Mouse (Mus musculus) midbrain, embryonic 16.5 days (tissue): Measurements from ENCODE around the gene Eif2b4. TPM values are rescaled to one million over a fixed set of nuclear protein-coding genes. Genes with fewer than 3 reads are reported as not detected.

Experiments
- ATAC-seq: fragments of 200-750 bp; cut with Nextera tagmentation; 2 replicates; pipeline ENCODE4 v1.8.0; 2017; ENCODE audit warnings: moderate TSS enrichment
- H3K27ac ChIP-seq: fragments of 300-500 bp; sonication (generic); 2 replicates; pipeline ENCODE4 v1.5.1; 2014; ENCODE audit warnings: mild to moderate bottlenecking, low read length, mixed read lengths
- H3K27me3 ChIP-seq: fragments of 300-500 bp; sonication (generic); 2 replicates; pipeline ENCODE4 v1.6.1; 2014; ENCODE audit warnings: low read depth, low read length, mixed read lengths; ENCODE audit not compliant: control insufficient read depth, insufficient read depth
- H3K36me3 ChIP-seq: fragments of 300-500 bp; sonication (generic); 2 replicates; pipeline ENCODE4 v1.6.1; 2014; ENCODE audit warnings: mild to moderate bottlenecking, low read length, moderate library complexity, mixed read lengths; ENCODE audit not compliant: control insufficient read depth, insufficient read depth
- H3K4me1 ChIP-seq: fragments of 300-500 bp; sonication (generic); 2 replicates; pipeline ENCODE4 v1.6.1; 2014; ENCODE audit warnings: mild to moderate bottlenecking, low read length, mixed read lengths; ENCODE audit not compliant: control insufficient read depth, insufficient read depth
- H3K4me2 ChIP-seq: fragments of 300-500 bp; sonication (generic); 2 replicates; pipeline ENCODE4 v1.6.1; 2014; ENCODE audit warnings: mild to moderate bottlenecking, low read length, mixed read lengths
- H3K4me3 ChIP-seq: fragments of 300-500 bp; sonication (generic); 2 replicates; pipeline ENCODE4 v1.5.1; 2014; ENCODE audit warnings: low read depth, mild to moderate bottlenecking, low read length, moderate library complexity, mixed read lengths
- H3K9ac ChIP-seq: fragments of 300-500 bp; sonication (generic); 2 replicates; pipeline ENCODE4 v1.6.1; 2014; ENCODE audit warnings: low read depth, low read length, mixed read lengths
- H3K9me3 ChIP-seq: fragments of 300-500 bp; sonication (generic); replicated peaks from 2 replicates; pipeline ENCODE4 v1.6.1; 2014; ENCODE audit warnings: mild to moderate bottlenecking, low read length, mixed read lengths; ENCODE audit not compliant: control insufficient read depth, poor library complexity, severe bottlenecking
- WGBS: fragments of 180-500 bp; shearing (Covaris S2); extraction: QIAGEN DNeasy Blood & Tissue Kit; methylation state at CpG from one replicate; pipeline ENCODE4 v1.1.7; 2014; 5-methylcytosine and 5-hydroxymethylcytosine counted together
- polyA plus RNA-seq: library from polyadenylated mRNA; unstranded; fragments of >200 nt; fragmentation: Nextera tagmentation; extraction: Ambion mirVana; gene quantifications from 2 replicates; pipeline ENCODE4 v1.2.1, GENCODE M21; 2015

The Eif2b4 gene
- polyA plus RNA-seq, 1 experiment from 2014 or later = 93.8 TPM

GRCm38 (mm10) chr5:31179766-31180630, 13.2 kb downstream of the Eif2b4 start, which contains the start of the genes Gm29609 and Gtf3c2:
Gene Gm29609 (minus strand): TSS chr5:31179911.
Gene Gtf3c2 (minus strand): TSS chr5:31180144.
- Histone ChIP-seq H3K4me2 (peak within 1 kb of the TSS; percentile 93), H3K9me3 (no peaks in the 10 kb centered on the region), H3K4me3 (peak within 1 kb of the TSS; percentile 87), H3K27ac (peak within 1 kb of the TSS; percentile 96), H3K9ac (peak within 1 kb of the TSS; percentile 82), H3K4me1 (peaks cover 9% of the 10 kb centered on the region), H3K27me3 (no peaks in the 10 kb centered on the region), H3K36me3 (no peaks in the 10 kb centered on the region)
- WGBS = under 1% methylated on average over 59 of the region's 59 CpGs
- ATAC-seq = peak; percentile 99

GRCm38 (mm10) chr5:31179301-31179765, 13.9 kb downstream of the Eif2b4 start:
- Histone ChIP-seq H3K4me2 (peak overlapping the region; percentile 93), H3K36me3 (no peaks in the 10 kb centered on the region), H3K27ac (peak overlapping the region; percentile 96), H3K4me1 (peaks cover 9% of the 10 kb centered on the region), H3K9ac (peak overlapping the region; percentile 82), H3K4me3 (peak overlapping the region; percentile 87), H3K27me3 (no peaks in the 10 kb centered on the region), H3K9me3 (no peaks in the 10 kb centered on the region)
- ATAC-seq = peak; percentile 76
- under 1% methylated on average over 25 of the region's 25 CpGs for WGBS

GRCm38 (mm10) chr5:31168630-31169029, 24.6 kb downstream of the Eif2b4 start:
- no peak overlapping the region for H3K9ac ChIP-seq
- no peaks in the 10 kb centered on the region for H3K4me1 ChIP-seq
- no peaks in the 10 kb centered on the region for H3K27me3 ChIP-seq
- 93% methylated on average over 4 of the region's 4 CpGs for WGBS
- H3K27ac ChIP-seq = no peak overlapping the region
- no peak overlapping the region for H3K4me3 ChIP-seq
- H3K4me2 ChIP-seq = no peak overlapping the region
- no peak for ATAC-seq
- peaks cover 37% of the 10 kb centered on the region for H3K36me3 ChIP-seq
- no peaks in the 10 kb centered on the region for H3K9me3 ChIP-seq

GRCm38 (mm10) chr5:31164878-31165277, 28.4 kb downstream of the Eif2b4 start:
- Histone ChIP-seq H3K27me3 (no peaks in the 10 kb centered on the region), H3K4me1 (no peaks in the 10 kb centered on the region), H3K9ac (no peak overlapping the region), H3K4me2 (no peak overlapping the region), H3K27ac (no peak overlapping the region), H3K9me3 (no peaks in the 10 kb centered on the region), H3K4me3 (no peak overlapping the region), H3K36me3 (peaks cover 39% of the 10 kb centered on the region)
- ATAC-seq = no peak
- WGBS = 100% methylated on average over 1 of the region's 1 CpGs

GRCm38 (mm10) chr5:31162462-31162861, 30.8 kb downstream of the Eif2b4 start:
- Histone ChIP-seq H3K9me3 (no peaks in the 10 kb centered on the region), H3K4me2 (no peak overlapping the region), H3K4me3 (no peak overlapping the region), H3K27me3 (no peaks in the 10 kb centered on the region), H3K27ac (no peak overlapping the region), H3K4me1 (no peaks in the 10 kb centered on the region), H3K36me3 (peaks cover 47% of the 10 kb centered on the region), H3K9ac (no peak overlapping the region)
- ATAC-seq = no peak

- WGBS = under 1% methylated on average over 19 of the region's 19 CpGs
- Histone ChIP-seq H3K9me3 (no peaks in the 10 kb centered on the region), H3K27me3 (no peaks in the 10 kb centered on the region), H3K4me2 (peak within 1 kb of the TSS; percentile 85), H3K4me3 (peak within 1 kb of the TSS; percentile 61), H3K36me3 (peaks cover 18% of the 10 kb centered on the region), H3K4me1 (peaks cover 12% of the 10 kb centered on the region), H3K9ac (peak within 1 kb of the TSS; percentile 74), H3K27ac (peak within 1 kb of the TSS; percentile 71)
- ATAC-seq = peak; percentile 97
These were observed 39.1 kb downstream of the Eif2b4 start, which contains the start of gene Mpv17 for GRCm38 (mm10) chr5:31154152-31154553. Gene Mpv17 (minus strand): TSS chr5:31154251.

GRCm38 (mm10) chr5:31153516-31154151, 39.6 kb downstream of the Eif2b4 start:
- peak; percentile 57 for ATAC-seq
- Histone ChIP-seq H3K27me3 (no peaks in the 10 kb centered on the region), H3K4me3 (peak overlapping the region; percentile 61), H3K27ac (peak overlapping the region; percentile 45), H3K4me1 (peaks cover 12% of the 10 kb centered on the region), H3K9ac (peak overlapping the region; percentile 74), H3K4me2 (peak overlapping the region; percentile 85), H3K36me3 (peaks cover 13% of the 10 kb centered on the region), H3K9me3 (no peaks in the 10 kb centered on the region)
- WGBS = 35% methylated on average over 6 of the region's 6 CpGs

- H3K9me3 ChIP-seq = no peaks in the 10 kb centered on the region
- H3K36me3 ChIP-seq = no peaks in the 10 kb centered on the region
- no peaks in the 10 kb centered on the region for H3K27me3 ChIP-seq
- WGBS = 88% methylated on average over 3 of the region's 3 CpGs
- no peak overlapping the region for H3K4me3 ChIP-seq
- H3K27ac ChIP-seq = no peak overlapping the region
- H3K4me2 ChIP-seq = no peak overlapping the region
- no peak overlapping the region for H3K9ac ChIP-seq
- H3K4me1 ChIP-seq = peaks cover 12% of the 10 kb centered on the region
- no peak for ATAC-seq
These were observed 41.5 kb downstream of the Eif2b4 start for GRCm38 (mm10) chr5:31151746-31152145.

GRCm38 (mm10) chr5:31149781-31150180, 43.4 kb downstream of the Eif2b4 start:
- H3K9me3 ChIP-seq = no peaks in the 10 kb centered on the region
- WGBS = 90% methylated on average over 4 of the region's 4 CpGs
- no peak overlapping the region for H3K4me3 ChIP-seq
- H3K4me2 ChIP-seq = no peak overlapping the region
- no peaks in the 10 kb centered on the region for H3K36me3 ChIP-seq
- no peaks in the 10 kb centered on the region for H3K27me3 ChIP-seq
- no peak for ATAC-seq
- no peak overlapping the region for H3K9ac ChIP-seq
- peaks cover 9% of the 10 kb centered on the region for H3K4me1 ChIP-seq
- no peak overlapping the region for H3K27ac ChIP-seq
